8 mouse cellular contexts compared by ENCODE assay signal in the genomic region with DNA sequence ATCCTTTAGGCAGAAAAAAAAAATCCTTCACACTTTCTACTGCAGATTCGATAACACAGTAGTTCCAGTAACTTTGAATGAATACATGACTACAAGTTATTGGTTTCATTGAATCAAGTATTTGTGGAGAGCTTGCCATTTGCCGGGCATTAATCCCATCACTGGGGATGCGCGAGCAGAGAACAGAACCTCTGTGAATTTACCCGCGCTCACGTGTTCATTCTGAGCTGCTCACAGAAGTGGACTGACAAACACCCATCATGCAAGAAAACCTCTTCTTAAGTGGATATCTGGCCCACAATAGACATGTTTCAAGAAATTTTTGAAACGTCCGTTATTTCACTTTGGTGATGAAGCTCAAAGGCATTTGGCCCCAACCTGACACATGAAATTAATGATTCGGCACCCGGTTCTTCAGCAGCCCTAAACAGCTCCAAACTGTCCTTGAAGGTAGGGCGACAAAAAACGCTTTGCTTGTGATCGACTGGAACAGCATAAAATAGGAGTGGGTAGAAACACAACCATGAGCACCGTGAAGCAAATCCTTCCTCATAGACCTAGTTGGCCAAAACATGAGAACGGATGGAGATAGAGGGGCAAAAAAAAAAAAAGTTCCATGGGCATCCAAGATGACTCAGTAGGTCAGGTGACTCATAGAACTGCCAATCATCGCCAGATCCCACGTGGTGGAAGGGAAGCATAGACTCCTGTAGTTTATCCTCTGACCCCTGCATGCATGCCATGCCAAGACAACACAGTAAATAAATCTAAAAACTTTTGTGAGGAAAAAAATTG. TPM values are rescaled to one million over a fixed set of nuclear protein-coding genes. Genes with fewer than 3 reads are reported as not detected.
DNase-seq lines count a peak whose midpoint lies in the region; ATAC-seq and TF ChIP-seq lines count a peak whose summit lies in the region.

No protein-coding gene starts in this region.

- no peak for TF ChIP-seq POLR2A in thymus, adult 2 months (IDR thresholded peaks at IDR 0.05; ENCODE audit: control insufficient read depth, extremely low read depth, insufficient read depth, low read length, poor library complexity)

- H3K4me1 ChIP-seq in embryonic facial prominence, embryonic 15.5 days: peaks cover 16% of the 10 kb centered on the region
- H3K4me1 ChIP-seq in stomach, embryonic 14.5 days (ENCODE audit: control insufficient read depth, insufficient read depth, low read length): no peaks in the 10 kb centered on the region
- H3K4me1 ChIP-seq in thymus, adult 2 months (replicated peaks; ENCODE audit: control insufficient read depth, insufficient read depth, low read length): peaks cover 13% of the 10 kb centered on the region

- DNase-seq in heart, adult 11 months: peak; percentile 70
- no peak for DNase-seq in heart, adult 8-10 months (ENCODE audit: low spot score)
- peak; percentile 71 for DNase-seq in NIH3T3 (ENCODE audit: low read depth)
- peak; percentile 13 for DNase-seq in kidney, postnatal 10 days
- no peak for DNase-seq in thymus, adult 2 months
- DNase-seq in lung, postnatal 14 days: no peak

- no peak overlapping the region for H3K9ac ChIP-seq in embryonic facial prominence, embryonic 15.5 days
- H3K9ac ChIP-seq in stomach, embryonic 14.5 days (replicated peaks; ENCODE audit: low read depth, low read length): no peak overlapping the region

- H3K27me3 ChIP-seq in embryonic facial prominence, embryonic 15.5 days: peaks cover 15% of the 10 kb centered on the region; the same call in 1 of the 2 replicates
- H3K27me3 ChIP-seq in stomach, embryonic 14.5 days (ENCODE audit: control insufficient read depth, insufficient read depth, low read length): peaks cover 8% of the 10 kb centered on the region; the same call in 1 of the 2 replicates
- no peaks in the 10 kb centered on the region for H3K27me3 ChIP-seq in thymus, adult 2 months (ENCODE audit: control insufficient read depth, insufficient read depth, low read length)

- no peak for ATAC-seq in embryonic facial prominence, embryonic 15.5 days (ENCODE audit: insufficient number of reproducible peaks, low FRiP score, low TSS enrichment, low read depth)
- ATAC-seq in stomach, embryonic 14.5 days (ENCODE audit: insufficient number of reproducible peaks, insufficient read depth, low FRiP score, low read depth): no peak

- no peak overlapping the region for H3K27ac ChIP-seq in embryonic facial prominence, embryonic 15.5 days (replicated peaks)
- H3K27ac ChIP-seq in stomach, embryonic 14.5 days (ENCODE audit: low read length): no peak overlapping the region
- H3K27ac ChIP-seq in thymus, adult 2 months (ENCODE audit: control insufficient read depth, insufficient read depth, low read length): no peak overlapping the region

- peak overlapping the region; percentile 83 for H3K4me3 ChIP-seq in embryonic facial prominence, embryonic 15.5 days (replicated peaks)
- peak overlapping the region; percentile 78 for H3K4me3 ChIP-seq in stomach, embryonic 14.5 days (ENCODE audit: low read depth, low read length)
- H3K4me3 ChIP-seq in thymus, adult 2 months (ENCODE audit: control insufficient read depth, insufficient read depth, low read length): no peak overlapping the region

- H3K9me3 ChIP-seq in embryonic facial prominence, embryonic 15.5 days (replicated peaks): no peaks in the 10 kb centered on the region
- H3K9me3 ChIP-seq in stomach, embryonic 14.5 days (ENCODE audit: control insufficient read depth, low read depth, low read length): no peaks in the 10 kb centered on the region

- 70% methylated on average over 18 of the region's 18 CpGs for WGBS in embryonic facial prominence, embryonic 15.5 days
- 66% methylated on average over 18 of the region's 18 CpGs for whole genome bisulfite sequencing in stomach, embryonic 14.5 days
- 77% methylated on average over 18 of the region's 18 CpGs for WGBS in thymus, adult 2 months

- H3K36me3 ChIP-seq in embryonic facial prominence, embryonic 15.5 days: no peaks in the 10 kb centered on the region
- no peaks in the 10 kb centered on the region for H3K36me3 ChIP-seq in stomach, embryonic 14.5 days (ENCODE audit: control insufficient read depth, insufficient read depth, low read length)
- no peaks in the 10 kb centered on the region for H3K36me3 ChIP-seq in thymus, adult 2 months (ENCODE audit: control insufficient read depth, insufficient read depth, low read length)

- peak overlapping the region; percentile 92 for H3K4me2 ChIP-seq in embryonic facial prominence, embryonic 15.5 days (replicated peaks)
- H3K4me2 ChIP-seq in stomach, embryonic 14.5 days (replicated peaks; ENCODE audit: low read depth, low read length): peak overlapping the region; percentile 73

- no peak for TF ChIP-seq CTCF in thymus, adult 2 months (IDR thresholded peaks at IDR 0.05; ENCODE audit: borderline replicate concordance, control insufficient read depth, extremely low read depth, insufficient read depth, low read length, poor library complexity)

RNA-seq across cellular contexts. Expression of a gene that starts 0.7 kb away (rescaled TPM):
- 1 to 10 TPM in 3 of 4 experiments, under 1 TPM in 1; 0.84 to 1.7 (median 1.3) TPM for total RNA-seq in heart, adult 8-10 months (2022)
- 12.5 and 13.9 TPM in 2 replicates for polyA plus RNA-seq in embryonic facial prominence, embryonic 15.5 days (2015; fragmentation: Nextera tagmentation; extraction: Ambion mirVana)
- polyA plus RNA-seq in stomach, embryonic 14.5 days (2014; fragmentation: Nextera tagmentation; extraction: Ambion mirVana): 6.7 and 8.1 TPM in 2 replicates
- 55.5 and 65.8 TPM in 2 replicates for polyA plus RNA-seq in thymus, adult 2 months (2012; rRNA removed)

Comparison
In these comparisons a context has a peak if more than half of its experiments do, and no peak if none do; other contexts are left out.
1. DNase-seq: peak in heart, adult 11 months (single experiment), NIH3T3 (single experiment) and kidney, postnatal 10 days (single experiment); none in heart, adult 8-10 months (single experiment), thymus, adult 2 months (single experiment) and lung, postnatal 14 days (single experiment).